Mouse (Mus musculus) CH12.LX (cell line): ENCODE measurements around the gene Paox. TPM values are rescaled to one million over a fixed set of nuclear protein-coding genes. Genes with fewer than 3 reads are reported as not detected.

Source experiments
- DNase-seq: peaks from one replicate; pipeline ENCODE4 v3.0.0-alpha.2; 2013; ENCODE audit errors: extremely low read depth
- H3K27ac ChIP-seq: 2 replicates; pipeline ENCODE4 v1.5.1; 2012; ENCODE audit warnings: low read depth, mild to moderate bottlenecking, control low read depth, moderate library complexity; ENCODE audit not compliant: insufficient read depth
- H3K27me3 ChIP-seq: replicated peaks from 2 replicates; pipeline ENCODE3; 2012; ENCODE audit warnings: inconsistent platforms
- H3K36me3 ChIP-seq, 2 experiments: replicated peaks in 1 of 2; 2 replicates each; pipeline versions ENCODE3 to v1.6.1; 2012; ENCODE audit warnings: inconsistent platforms in 1 of 2, low read length in 1 of 2, mild to moderate bottlenecking in 1 of 2, mixed read lengths in 1 of 2, moderate library complexity in 1 of 2; ENCODE audit not compliant: control insufficient read depth in 1 of 2, insufficient read depth in 1 of 2
- H3K4me1 ChIP-seq, 2 experiments: 2 replicates each; pipeline ENCODE4 v1.6.1; 2012; ENCODE audit warnings: inconsistent platforms in 1 of 2, moderate library complexity in 1 of 2; ENCODE audit not compliant: insufficient read depth in 2 of 2, control insufficient read depth in 1 of 2
- H3K4me2 ChIP-seq: 2 replicates; pipeline ENCODE4 v1.6.1; 2012; ENCODE audit warnings: low read depth, mild to moderate bottlenecking, control low read depth; ENCODE audit not compliant: poor library complexity, insufficient read depth, severe bottlenecking
- H3K4me3 ChIP-seq, 3 experiments: fragments of 150-350 bp in 1 of 3; sonication (generic) in 1 of 3; replicated peaks in 1 of 3; 2 replicates each; pipeline versions ENCODE3 to v1.5.1; 2011 to 2012; ENCODE audit warnings: low read depth in 2 of 3, low read length in 2 of 3, mild to moderate bottlenecking in 2 of 3, moderate library complexity in 2 of 3, control low read depth in 1 of 3, improper control_type of control experiment in 1 of 3, inconsistent platforms in 1 of 3, mixed read lengths in 1 of 3; ENCODE audit not compliant: poor library complexity in 1 of 3
- H3K79me2 ChIP-seq: replicated peaks from 2 replicates; pipeline ENCODE4 v1.6.1; 2012; ENCODE audit warnings: mild to moderate bottlenecking, moderate library complexity; ENCODE audit not compliant: control insufficient read depth, poor library complexity, insufficient read depth, severe bottlenecking; ENCODE audit errors: extremely low read depth
- H3K9ac ChIP-seq: 2 replicates; pipeline ENCODE4 v1.6.1; 2012; ENCODE audit warnings: low read depth, mild to moderate bottlenecking, control low read depth, moderate library complexity; ENCODE audit not compliant: insufficient read depth
- H3K9me3 ChIP-seq: replicated peaks from 2 replicates; pipeline ENCODE3; 2012; ENCODE audit warnings: low read length, inconsistent platforms, mixed read lengths
- BHLHE40 ChIP-seq: IDR thresholded peaks from 2 replicates; pipeline ENCODE4 v1.6.1; 2011; ENCODE audit warnings: mild to moderate bottlenecking, low read depth, low read length, improper control_type of control experiment
- CHD1 ChIP-seq: IDR thresholded peaks from 2 replicates; pipeline ENCODE4 v1.6.1; 2012; ENCODE audit warnings: low read depth, low read length, improper control_type of control experiment, inconsistent platforms
- CTCF ChIP-seq, 2 experiments: IDR thresholded peaks in 1 of 2; conservative IDR thresholded peaks in 1 of 2; 2 replicates each; pipeline ENCODE4 v1.5.1; 2011 to 2012; ENCODE audit warnings: low read depth in 2 of 2, low read length in 2 of 2, improper control_type of control experiment in 1 of 2, inconsistent platforms in 1 of 2, mild to moderate bottlenecking in 1 of 2, moderate library complexity in 1 of 2
- ELF1 ChIP-seq: IDR thresholded peaks from 2 replicates; pipeline ENCODE4 v1.6.1; 2014; ENCODE audit warnings: low read depth, mild to moderate bottlenecking, inconsistent platforms, low read length, improper control_type of control experiment
- EP300 ChIP-seq: IDR thresholded peaks from 2 replicates; pipeline ENCODE4 v1.6.1; 2011; ENCODE audit warnings: low read length, improper control_type of control experiment
- ETS1 ChIP-seq: conservative IDR thresholded peaks from 2 replicates; pipeline ENCODE4 v1.6.1; 2012; ENCODE audit warnings: low read depth, mild to moderate bottlenecking, inconsistent platforms, low read length, improper control_type of control experiment, moderate library complexity
- HCFC1 ChIP-seq: IDR thresholded peaks from 2 replicates; pipeline ENCODE4 v1.6.1; 2012; ENCODE audit warnings: low read depth, mild to moderate bottlenecking, inconsistent platforms, low read length, improper control_type of control experiment
- MAFK ChIP-seq: IDR thresholded peaks from 2 replicates; pipeline ENCODE4 v1.6.1; 2011; ENCODE audit warnings: low read length, improper control_type of control experiment; ENCODE audit not compliant: insufficient replicate concordance
- MEF2A ChIP-seq: IDR thresholded peaks from 2 replicates; pipeline ENCODE4 v1.6.1; 2014; ENCODE audit warnings: low read depth, mild to moderate bottlenecking, inconsistent platforms, low read length, improper control_type of control experiment, borderline replicate concordance
- PAX5 ChIP-seq: IDR thresholded peaks from 2 replicates; pipeline ENCODE4 v1.6.1; 2012; ENCODE audit warnings: low read length, inconsistent platforms, mixed read lengths
- POLR2A ChIP-seq: IDR thresholded peaks from 2 replicates; pipeline ENCODE4 v1.6.1; 2011; ENCODE audit warnings: low read depth, mild to moderate bottlenecking, improper control_type of control experiment, low read length
- SIN3A ChIP-seq: IDR thresholded peaks from 2 replicates; pipeline ENCODE4 v1.6.1; 2012; ENCODE audit warnings: low read length, improper control_type of control experiment, inconsistent platforms
- TCF12 ChIP-seq: IDR thresholded peaks from 2 replicates; pipeline ENCODE4 v1.6.1; 2014; ENCODE audit warnings: low read depth, mild to moderate bottlenecking, inconsistent platforms, low read length, improper control_type of control experiment
- USF1 ChIP-seq: IDR thresholded peaks from 2 replicates; pipeline ENCODE4 v1.6.1; 2014; ENCODE audit warnings: low read depth, mild to moderate bottlenecking, inconsistent platforms, low read length, improper control_type of control experiment
- ZMIZ1 ChIP-seq: IDR thresholded peaks from 2 replicates; pipeline ENCODE4 v1.6.1; 2012; ENCODE audit warnings: low read depth, mild to moderate bottlenecking, inconsistent platforms, low read length, improper control_type of control experiment
- ZNF384 ChIP-seq: IDR thresholded peaks from 2 replicates; pipeline ENCODE4 v1.6.1; 2012; ENCODE audit warnings: low read depth, low read length, improper control_type of control experiment, inconsistent platforms
- dilution Hi-C: fragments of 300-500 bp; cut with MboI; formaldehyde crosslinking; loops from 2 replicates; pipeline ENCODE4 v1.14.3; 2020; ENCODE audit warnings: low sequenced_read_pairs; ENCODE audit not compliant: extremely low pct_unique_long_range_greater_than_20kb, extremely low pct_ligation_motif_present
- in situ Hi-C: fragments of 300-500 bp; cut with MboI; formaldehyde crosslinking; loops from 3 replicates; pipeline ENCODE4 v1.14.3; 2019; ENCODE audit warnings: low sequenced_read_pairs, low pct_ligation_motif_present, low pct_unique_long_range_greater_than_20kb, mixed read lengths
- polyA plus RNA-seq: library from polyadenylated mRNA; unstranded; fragments of >175 nt; gene quantifications from 2 replicates; pipeline ENCODE4 v1.2.1, GENCODE M21; 2012; ENCODE audit warnings: low read depth; ENCODE audit not compliant: insufficient read length
- total RNA-seq, 2 experiments: library from RNA; depleted of rRNA; stranded (reverse); fragments of 300-350 nt in 1 of 2; fragments of >200 nt in 1 of 2; gene quantifications; 2 replicates each; pipeline ENCODE4 v1.2.3; 2012 to 2014

The Paox gene
- total and polyA plus RNA-seq, 3 experiments: 30.4 to 40.0 (median 34.5) TPM

DNA sequence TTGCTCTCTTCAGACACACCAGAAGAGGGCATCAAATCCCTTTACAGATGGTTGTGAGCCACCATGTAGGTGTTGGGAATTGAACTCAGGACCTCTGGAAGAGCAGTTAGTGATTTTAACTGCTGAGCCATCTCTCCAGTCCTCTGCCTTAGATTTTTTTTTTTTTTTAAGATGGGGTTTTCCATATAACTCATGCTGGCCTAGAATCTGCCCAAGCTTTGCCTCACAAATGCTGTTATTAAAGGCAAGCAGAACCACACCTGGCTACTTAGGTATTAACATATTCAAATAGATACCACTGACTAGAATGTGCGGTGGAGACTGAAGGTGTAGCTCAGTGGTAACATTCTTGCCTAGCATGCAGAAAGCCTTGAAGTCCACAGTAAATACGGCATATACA, 4.9 kb downstream of the Paox start:
- Histone ChIP-seq H3K27ac (no peak overlapping the region), H3K9ac (no peak overlapping the region), H3K27me3 (no peaks in the 10 kb centered on the region), H3K4me3 (no peak overlapping the region), H3K9me3 (no peaks in the 10 kb centered on the region), H3K36me3 (peaks cover 0 to 6% of the 10 kb centered on the region in 2 experiments), H3K4me1 (peaks cover 18 to 70% of the 10 kb centered on the region in 2 experiments), H3K79me2 (no peaks in the 10 kb centered on the region; the same call in 1 of the 2 replicates), H3K4me2 (no peak overlapping the region)
- dilution Hi-C loops: no loop called here
- in situ Hi-C loops: no loop called here
- TF ChIP-seq ETS1: peak; percentile 31; the same call in 1 of the 2 replicates
- TF ChIP-seq CHD1: no peak
- peak; percentile 92 for TF ChIP-seq ZNF384
- peak; percentile 57 for TF ChIP-seq EP300
- no peak for TF ChIP-seq MAFK
- TF ChIP-seq CTCF (conservative IDR thresholded peaks at IDR 0.05 in 1 of 2, IDR thresholded peaks at IDR 0.05 in 1 of 2; ENCODE audit: low read depth in 2 of 2, low read length in 2 of 2): 0 out of 4 replicates have a peak, but pooled peaks of 1 of the 2 experiments have one; percentile 7
- 0 out of 2 replicates have a peak, but pooled peaks have one; percentile 33 for TF ChIP-seq TCF12
- no peak for DNase-seq

DNA sequence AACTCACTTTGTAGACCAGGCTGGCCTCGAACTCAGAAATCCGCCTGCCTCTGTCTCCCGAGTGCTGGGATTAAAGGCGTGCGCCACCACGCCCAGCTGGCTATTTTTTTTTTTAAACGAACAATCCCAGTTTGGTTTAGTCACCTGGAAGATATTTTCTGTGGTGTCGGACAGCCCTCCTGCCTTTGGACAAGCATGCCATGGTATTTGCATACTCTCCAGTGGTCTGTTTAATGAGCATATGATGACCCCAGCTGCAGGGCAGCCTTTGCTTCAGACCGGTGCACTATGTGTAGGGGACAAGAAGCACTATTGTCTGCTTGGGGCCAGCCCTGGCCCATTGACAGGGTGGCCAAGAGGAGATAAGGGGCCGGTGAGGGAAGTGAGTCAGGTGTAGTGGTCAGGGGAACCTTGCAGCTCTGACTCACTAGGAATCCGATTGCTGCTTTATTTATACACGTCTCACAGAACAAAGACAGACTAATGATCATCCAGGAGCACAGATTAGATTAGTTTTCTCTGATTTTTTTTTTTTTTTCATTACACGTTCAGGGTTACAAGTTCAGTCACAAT, 5.8 kb downstream of the Paox start:
- peak overlapping the region; percentile 51 for H3K27ac ChIP-seq
- no peak overlapping the region for H3K4me3 ChIP-seq
- no peaks in the 10 kb centered on the region for H3K9me3 ChIP-seq
- peaks cover 18 to 70% of the 10 kb centered on the region in 2 experiments for H3K4me1 ChIP-seq
- TF ChIP-seq BHLHE40 (peak; percentile 37; the same call in 1 of the 2 replicates), MAFK (0 out of 2 replicates have a peak, but pooled peaks have one; percentile 18), ELF1 (no peak), POLR2A (no peak), ZNF384 (peak; percentile 47; the same call in 1 of the 2 replicates), PAX5 (no peak), HCFC1 (no peak), ZMIZ1 (no peak), SIN3A (0 out of 2 replicates have a peak, but pooled peaks have one; percentile 33), USF1 (no peak), TCF12 (peak; percentile 65), CTCF (conservative IDR thresholded peaks at IDR 0.05 in 1 of 2, IDR thresholded peaks at IDR 0.05 in 1 of 2; ENCODE audit: low read depth in 2 of 2, low read length in 2 of 2) (no peak), MEF2A (0 out of 2 replicates have a peak, but pooled peaks have one; percentile 19), CHD1 (0 out of 2 replicates have a peak, but pooled peaks have one; percentile 76), ETS1 (peak; percentile 58)
- no peak for DNase-seq
- H3K27me3 ChIP-seq: no peaks in the 10 kb centered on the region
- H3K9ac ChIP-seq: no peak overlapping the region
- in situ Hi-C loops: no loop called here
- H3K36me3 ChIP-seq: peaks cover 0 to 6% of the 10 kb centered on the region in 2 experiments
- no peaks in the 10 kb centered on the region; the same call in none of the 2 replicates for H3K79me2 ChIP-seq
- H3K4me2 ChIP-seq: peak overlapping the region; percentile 30
- dilution Hi-C loops: no loop called here
